Mouse (Mus musculus): ENCODE results near the gene Tmem167.
A peak's percentile ranks its signal among the peaks of the same experiment; 100 is the strongest.
"Not testable (repeated sequence)": the region's sequence is repeated elsewhere in the genome, so short reads cannot be mapped to it uniquely, and the experiment has no call there.

The Tmem167 gene

GRCm38 (mm10) chr13:90088962-90089824 is at the start of gene Tmem167, which contains the start of gene Xrcc4:
TSS of gene Tmem167 (plus strand) at chr13:90089123.
TSS of gene Xrcc4 (minus strand) at chr13:90089608.
- peak; percentile 96 to 99 for DNase-seq (ENCODE audit: low spot score in 2 of 2)

GRCm38 (mm10) chr13:90039613-90040012 is 49.3 kb upstream of the Tmem167 start:
- DNase-seq (ENCODE audit: low spot score in 2 of 2): no peak

- no peak for DNase-seq (ENCODE audit: low spot score in 2 of 2)
Observed at GRCm38 (mm10) chr13:90051735-90052134, 37.2 kb upstream of the Tmem167 start.

- no peak for DNase-seq (ENCODE audit: low spot score in 2 of 2)
Observed at GRCm38 (mm10) chr13:90052408-90052807, 36.5 kb upstream of the Tmem167 start.

GRCm38 (mm10) chr13:90061877-90062276 is 27.0 kb upstream of the Tmem167 start:
- DNase-seq (ENCODE audit: low spot score in 2 of 2): no peak

GRCm38 (mm10) chr13:90089825-90090183 is 881 bp downstream of the Tmem167 start:
- DNase-seq (ENCODE audit: low spot score in 2 of 2): no peak

- no peak for DNase-seq (ENCODE audit: low spot score in 2 of 2)
Observed at GRCm38 (mm10) chr13:90101514-90101913, 12.6 kb downstream of the Tmem167 start.

- peak; percentile 11 to 25 for DNase-seq (ENCODE audit: low spot score in 2 of 2)
Observed at GRCm38 (mm10) chr13:90106139-90106538, 17.2 kb downstream of the Tmem167 start.

- not testable (repeated sequence) for DNase-seq (ENCODE audit: low spot score in 2 of 2)
Observed at GRCm38 (mm10) chr13:90108746-90109145, 19.8 kb downstream of the Tmem167 start.

GRCm38 (mm10) chr13:90111681-90112080 is 22.8 kb downstream of the Tmem167 start:
- no peak for DNase-seq (ENCODE audit: low spot score in 2 of 2)

- peak; percentile 20 to 47 for DNase-seq (ENCODE audit: low spot score in 2 of 2)
Observed at GRCm38 (mm10) chr13:90136156-90136910, 47.4 kb downstream of the Tmem167 start.

GRCm38 (mm10) chr13:90141681-90142080 is 52.8 kb downstream of the Tmem167 start:
- DNase-seq (ENCODE audit: low spot score in 2 of 2): peak in 1 of 2 experiments; percentile 43

- no peak for DNase-seq (ENCODE audit: low spot score in 2 of 2)
Observed at GRCm38 (mm10) chr13:90143245-90143644, 54.3 kb downstream of the Tmem167 start.

GRCm38 (mm10) chr13:90151881-90152280 is 63.0 kb downstream of the Tmem167 start:
- no peak for DNase-seq (ENCODE audit: low spot score in 2 of 2)

- DNase-seq (ENCODE audit: low spot score in 2 of 2): no peak
Observed at GRCm38 (mm10) chr13:90152536-90153273, 63.8 kb downstream of the Tmem167 start.

GRCm38 (mm10) chr13:90164147-90164546 is 75.2 kb downstream of the Tmem167 start:
- DNase-seq (ENCODE audit: low spot score in 2 of 2): no peak

GRCm38 (mm10) chr13:90167044-90167443 is 78.1 kb downstream of the Tmem167 start:
- DNase-seq (ENCODE audit: low spot score in 2 of 2): no peak

GRCm38 (mm10) chr13:90170100-90170781 is 81.3 kb downstream of the Tmem167 start:
- DNase-seq (ENCODE audit: low spot score in 2 of 2): no peak

GRCm38 (mm10) chr13:90170782-90171179 is 81.9 kb downstream of the Tmem167 start:
- DNase-seq (ENCODE audit: low spot score in 2 of 2): no peak

GRCm38 (mm10) chr13:90171390-90171789 is 82.5 kb downstream of the Tmem167 start:
- DNase-seq (ENCODE audit: low spot score in 2 of 2): no peak

- DNase-seq (ENCODE audit: low spot score in 2 of 2): no peak
Observed at GRCm38 (mm10) chr13:90175662-90176061, 86.7 kb downstream of the Tmem167 start.

All from frontal cortex, postnatal 36 days (tissue).